Mouse (Mus musculus) hindbrain, postnatal 0 days (tissue): ENCODE results near the gene Cmtm4. TPM values are rescaled to one million over a fixed set of nuclear protein-coding genes. Genes with fewer than 3 reads are reported as not detected.
A peak's percentile ranks its signal among the peaks of the same experiment; 100 is the strongest.
"Not testable (repeated sequence)": the region's sequence is repeated elsewhere in the genome, so short reads cannot be mapped to it uniquely, and the experiment has no call there.

Experiments
- ATAC-seq: fragments of 200-750 bp; cut with Nextera tagmentation; 2 replicates; pipeline ENCODE4 v1.8.0; 2017; ENCODE audit warnings: mild to moderate bottlenecking, moderate TSS enrichment, moderate library complexity
- DNase-seq: peaks from one replicate; pipeline ENCODE4 v3.0.0-alpha.2; 2015; ENCODE audit warnings: low spot score
- H3K27ac ChIP-seq: fragments of 300-500 bp; sonication (generic); 2 replicates; pipeline ENCODE4 v1.5.1; 2014; ENCODE audit warnings: mild to moderate bottlenecking
- H3K27me3 ChIP-seq: fragments of 300-500 bp; sonication (generic); 2 replicates; pipeline ENCODE4 v1.6.1; 2014; ENCODE audit warnings: low read length, mixed read lengths; ENCODE audit not compliant: insufficient read depth
- H3K36me3 ChIP-seq: fragments of 300-500 bp; sonication (generic); 2 replicates; pipeline ENCODE4 v1.6.1; 2014; ENCODE audit warnings: low read length, mixed read lengths; ENCODE audit not compliant: insufficient read depth
- H3K4me1 ChIP-seq: fragments of 300-500 bp; sonication (generic); 2 replicates; pipeline ENCODE4 v1.6.1; 2014; ENCODE audit warnings: antibody characterized with exemption, low read length, mixed read lengths; ENCODE audit not compliant: insufficient read depth
- H3K4me2 ChIP-seq: fragments of 300-500 bp; sonication (generic); 2 replicates; pipeline ENCODE4 v1.6.1; 2014; ENCODE audit warnings: low read depth, mild to moderate bottlenecking, low read length, moderate library complexity, mixed read lengths
- H3K4me3 ChIP-seq: fragments of 300-500 bp; sonication (generic); 2 replicates; pipeline ENCODE4 v1.5.1; 2014; ENCODE audit warnings: low read length
- H3K9ac ChIP-seq: fragments of 300-500 bp; sonication (generic); replicated peaks from 2 replicates; pipeline ENCODE4 v1.6.1; 2014; ENCODE audit warnings: mild to moderate bottlenecking, low read length, moderate library complexity, mixed read lengths
- H3K9me3 ChIP-seq: fragments of 300-500 bp; sonication (generic); 2 replicates; pipeline ENCODE4 v1.6.1; 2016; ENCODE audit warnings: low read length, mixed read lengths
- CTCF ChIP-seq: IDR thresholded peaks from 2 replicates; pipeline ENCODE4 v1.5.1; 2016; ENCODE audit warnings: antibody characterized with exemption, control low read depth, low read depth
- WGBS: fragments of 180-500 bp; shearing (Covaris S2); extraction: QIAGEN DNeasy Blood & Tissue Kit; methylation state at CpG from one replicate; pipeline ENCODE4 v1.1.7; 2014; 5-methylcytosine and 5-hydroxymethylcytosine counted together
- polyA plus RNA-seq: library from polyadenylated mRNA; unstranded; fragments of >200 nt; fragmentation: Nextera tagmentation; extraction: Ambion mirVana; gene quantifications from 2 replicates; pipeline ENCODE4 v1.2.1, GENCODE M21; 2015
- total RNA-seq: library from RNA; depleted of rRNA; stranded (reverse); fragments of >200 nt; gene quantifications from 2 replicates; pipeline ENCODE4 v1.2.3, GENCODE M21; 2014

Cmtm4 gene
- total and polyA plus RNA-seq, 2 experiments from 2014 or later = 2.7 to 38.4 TPM

DNA sequence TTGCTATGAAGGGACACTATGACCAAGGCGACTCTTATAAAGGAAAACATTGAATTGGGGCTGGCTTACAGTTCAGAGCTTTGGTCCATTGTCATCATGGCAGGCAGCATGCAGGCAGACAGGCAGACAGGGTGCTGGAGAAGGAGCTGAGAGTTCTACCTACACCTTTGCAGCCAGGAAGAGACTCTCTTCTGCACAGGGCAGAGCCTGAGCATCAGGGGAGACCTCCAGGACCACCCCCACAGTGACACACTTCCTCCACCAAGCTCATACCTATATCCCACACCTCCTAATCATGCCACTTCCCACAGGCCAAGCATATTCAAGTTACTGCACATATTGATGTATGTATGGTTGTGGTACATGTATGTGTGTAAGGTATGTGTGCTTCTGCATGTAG, 58.8 kb downstream of the Cmtm4 start:
- no peak overlapping the region for H3K4me3 ChIP-seq
- H3K9ac ChIP-seq = no peak overlapping the region
- H3K27me3 ChIP-seq = no peaks in the 10 kb centered on the region
- ATAC-seq = no peak
- H3K27ac ChIP-seq = no peak overlapping the region
- H3K36me3 ChIP-seq = no peaks in the 10 kb centered on the region
- TF ChIP-seq CTCF = no peak
- no peaks in the 10 kb centered on the region for H3K9me3 ChIP-seq
- DNase-seq = no peak
- no peak overlapping the region for H3K4me2 ChIP-seq
- 88% methylated on average over 1 of the region's 1 CpGs for WGBS
- H3K4me1 ChIP-seq = no peaks in the 10 kb centered on the region

DNA sequence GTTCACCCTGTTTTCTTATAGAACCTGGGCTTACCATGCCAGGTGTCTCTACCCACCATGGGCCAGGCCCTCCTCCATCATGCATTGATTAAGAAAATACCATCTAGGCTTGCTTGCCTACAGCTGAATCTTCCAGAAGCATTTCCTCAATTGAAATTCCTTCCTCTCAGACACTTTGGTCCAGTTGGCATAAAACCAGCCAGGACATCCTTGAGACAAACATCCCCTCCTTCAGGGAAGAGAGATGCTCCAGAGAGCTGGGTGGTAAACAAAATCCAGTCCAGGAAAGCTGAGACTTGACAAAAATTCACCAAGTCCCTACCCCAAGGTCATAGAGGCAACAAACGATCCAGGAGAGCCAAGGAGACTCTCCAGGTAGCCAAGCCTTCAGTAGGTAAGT, 61.4 kb downstream of the Cmtm4 start:
- Histone ChIP-seq H3K4me3 (no peak overlapping the region), H3K27me3 (no peaks in the 10 kb centered on the region), H3K36me3 (no peaks in the 10 kb centered on the region), H3K9ac (no peak overlapping the region), H3K4me2 (no peak overlapping the region), H3K27ac (no peak overlapping the region), H3K4me1 (no peaks in the 10 kb centered on the region), H3K9me3 (no peaks in the 10 kb centered on the region)
- DNase-seq (no peak), ATAC-seq (no peak)
- no peak for TF ChIP-seq CTCF
- WGBS = 86% methylated on average over 1 of the region's 1 CpGs

DNA sequence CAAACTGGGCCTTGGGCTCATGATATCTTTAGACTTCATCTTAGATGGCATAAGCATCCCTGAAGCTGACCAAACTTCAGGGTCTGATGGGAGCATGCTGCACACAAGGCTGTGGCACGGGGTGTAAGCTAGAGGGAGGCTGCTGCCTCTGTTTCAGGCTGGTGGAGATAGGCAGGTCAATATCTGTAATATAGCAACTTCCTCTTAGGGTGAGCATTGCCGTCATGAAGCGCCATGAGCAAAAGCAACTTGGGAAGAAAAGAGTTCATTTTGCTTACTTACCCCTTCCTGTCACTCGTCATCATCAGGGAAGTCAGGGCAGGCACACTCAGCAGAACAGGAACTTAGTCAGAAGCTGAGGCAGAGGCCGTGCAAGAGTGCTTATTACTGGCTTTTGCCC, 61.8 kb downstream of the Cmtm4 start:
- Histone ChIP-seq H3K4me3 (no peak overlapping the region), H3K36me3 (no peaks in the 10 kb centered on the region), H3K9ac (no peak overlapping the region), H3K9me3 (no peaks in the 10 kb centered on the region), H3K4me1 (no peaks in the 10 kb centered on the region), H3K27me3 (no peaks in the 10 kb centered on the region), H3K4me2 (no peak overlapping the region), H3K27ac (no peak overlapping the region)
- DNase-seq = no peak
- WGBS = 78% methylated on average over 5 of the region's 5 CpGs
- ATAC-seq = no peak
- TF ChIP-seq CTCF = no peak

DNA sequence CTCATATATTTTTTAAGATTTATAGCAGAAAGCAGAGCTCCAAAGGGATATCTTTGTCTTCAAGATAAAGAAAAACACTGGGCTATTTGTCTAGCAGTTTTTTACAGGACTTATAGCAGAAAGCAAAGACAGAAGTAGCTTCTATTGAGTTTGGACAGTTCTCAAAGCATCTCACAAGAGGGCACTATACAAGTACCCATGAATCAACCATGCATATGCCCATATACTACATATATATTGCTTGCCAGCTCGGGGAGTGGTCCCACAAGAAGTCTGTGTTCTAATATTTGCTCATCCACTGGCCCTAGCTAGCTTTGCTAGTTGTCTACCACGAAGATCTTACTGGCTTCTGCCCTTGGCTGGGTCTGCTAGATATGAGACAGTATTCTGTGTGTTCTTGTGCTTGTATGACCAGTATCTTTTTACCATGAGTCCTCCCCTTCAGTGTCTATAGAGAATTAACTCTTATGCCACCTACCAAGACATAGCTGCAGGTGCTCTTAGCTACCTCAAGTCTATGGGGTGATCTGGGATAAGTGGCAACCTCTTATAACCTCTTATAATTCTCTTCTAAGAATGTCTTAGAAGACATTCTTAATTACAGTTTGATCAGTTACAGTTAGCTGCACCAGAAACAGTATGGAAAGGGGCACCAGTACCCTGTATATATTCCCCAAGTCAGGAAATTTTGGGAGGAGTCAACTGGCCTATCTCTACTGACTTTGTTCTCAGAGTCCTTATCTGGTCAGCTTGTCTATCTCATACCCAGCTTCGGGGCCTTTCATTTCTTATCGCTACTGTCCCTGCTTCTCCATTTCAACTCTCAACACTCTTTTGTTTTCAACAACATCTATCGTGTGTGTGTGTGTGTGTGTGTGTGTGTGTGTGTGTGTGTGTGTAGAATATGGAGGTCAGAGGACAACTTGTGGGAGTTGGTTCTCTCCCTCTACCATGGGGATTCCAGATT, 62.7 kb downstream of the Cmtm4 start:
- Histone ChIP-seq H3K27me3 (no peaks in the 10 kb centered on the region), H3K4me2 (no peak overlapping the region), H3K9ac (no peak overlapping the region), H3K4me3 (no peak overlapping the region), H3K9me3 (no peaks in the 10 kb centered on the region), H3K27ac (no peak overlapping the region), H3K4me1 (no peaks in the 10 kb centered on the region), H3K36me3 (no peaks in the 10 kb centered on the region)
- DNase-seq (no peak), ATAC-seq (no peak)
- WGBS = 78% methylated on average over 5 of the region's 5 CpGs
- TF ChIP-seq CTCF = no peak

DNA sequence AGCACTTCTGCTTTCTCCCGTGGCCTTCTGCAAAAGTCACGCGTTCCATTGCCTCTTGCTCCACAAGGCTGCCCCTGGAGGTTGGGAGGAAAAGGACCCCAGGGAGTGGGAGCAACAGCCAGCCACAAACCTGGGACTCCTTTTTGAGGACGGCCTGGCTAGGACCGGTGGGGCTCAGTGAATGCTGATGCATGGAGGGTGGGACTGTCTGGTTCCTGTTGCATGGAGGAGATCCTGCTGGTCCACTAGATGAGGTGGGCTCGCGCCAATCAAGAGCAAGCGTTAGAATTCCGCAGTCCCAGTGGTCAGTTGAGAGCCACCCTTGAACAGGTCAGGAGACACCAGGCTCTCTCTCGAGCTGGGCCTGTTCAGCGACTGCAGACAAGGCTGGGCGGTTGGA, 73.7 kb downstream of the Cmtm4 start, which contains the start of gene Cmtm2b:
Cmtm2b (plus strand) TSS at position 301 of the 400 bp plus-strand sequence.
- not testable (repeated sequence) for H3K27ac ChIP-seq, H3K36me3 ChIP-seq, H3K9ac ChIP-seq, H3K4me3 ChIP-seq, H3K4me2 ChIP-seq, H3K27me3 ChIP-seq, ATAC-seq, DNase-seq, H3K9me3 ChIP-seq, H3K4me1 ChIP-seq
- WGBS = 94% methylated on average over 12 of the region's 12 CpGs

GRCm38 (mm10) chr8:104321267-104321666, 74.3 kb downstream of the Cmtm4 start, which contains the start of gene Gm11020:
Gene Gm11020, plus strand, starts transcription at chr8:104321567.
- DNase-seq, H3K4me1 ChIP-seq, H3K9ac ChIP-seq, H3K36me3 ChIP-seq, H3K27ac ChIP-seq, H3K4me2 ChIP-seq, H3K27me3 ChIP-seq, H3K4me3 ChIP-seq, H3K9me3 ChIP-seq, ATAC-seq: not testable (repeated sequence)
- 86% methylated on average over 9 of the region's 11 CpGs for WGBS

GRCm38 (mm10) chr8:104313311-104313710, 82.3 kb downstream of the Cmtm4 start:
- H3K36me3 ChIP-seq = no peaks in the 10 kb centered on the region
- no peaks in the 10 kb centered on the region for H3K27me3 ChIP-seq
- no peaks in the 10 kb centered on the region for H3K9me3 ChIP-seq
- peak; percentile 5 for DNase-seq
- TF ChIP-seq CTCF = peak; percentile 39
- 62% methylated on average over 4 of the region's 4 CpGs for WGBS
- H3K4me2 ChIP-seq = no peak overlapping the region
- H3K4me1 ChIP-seq = no peaks in the 10 kb centered on the region
- no peak overlapping the region for H3K4me3 ChIP-seq
- no peak overlapping the region for H3K9ac ChIP-seq
- ATAC-seq = no peak
- no peak overlapping the region for H3K27ac ChIP-seq

DNA sequence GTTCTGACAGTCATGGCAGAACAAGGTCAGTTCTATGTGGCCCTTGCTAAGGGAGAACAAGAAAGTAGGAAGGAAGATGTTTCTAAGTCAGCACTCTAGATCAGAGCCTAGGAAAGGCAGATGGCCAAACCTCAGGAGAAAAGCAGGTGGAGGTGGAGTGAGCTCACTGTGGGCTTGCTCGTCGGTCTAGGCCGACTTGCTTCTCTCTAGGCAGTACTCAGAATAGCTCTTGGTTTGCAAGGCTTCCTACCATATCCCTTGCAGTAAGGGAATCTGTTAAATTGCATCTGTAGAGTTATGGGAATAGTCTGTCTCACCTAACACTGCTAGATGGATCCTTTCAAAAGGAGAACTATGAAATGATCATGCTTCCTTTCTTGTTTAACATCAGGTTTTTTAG, 83.6 kb downstream of the Cmtm4 start:
- H3K4me1 ChIP-seq, ATAC-seq, H3K36me3 ChIP-seq, H3K27ac ChIP-seq, H3K27me3 ChIP-seq, H3K9ac ChIP-seq, H3K9me3 ChIP-seq, DNase-seq, H3K4me3 ChIP-seq, H3K4me2 ChIP-seq: not testable (repeated sequence)
- WGBS = 76% methylated on average over 3 of the region's 3 CpGs

DNA sequence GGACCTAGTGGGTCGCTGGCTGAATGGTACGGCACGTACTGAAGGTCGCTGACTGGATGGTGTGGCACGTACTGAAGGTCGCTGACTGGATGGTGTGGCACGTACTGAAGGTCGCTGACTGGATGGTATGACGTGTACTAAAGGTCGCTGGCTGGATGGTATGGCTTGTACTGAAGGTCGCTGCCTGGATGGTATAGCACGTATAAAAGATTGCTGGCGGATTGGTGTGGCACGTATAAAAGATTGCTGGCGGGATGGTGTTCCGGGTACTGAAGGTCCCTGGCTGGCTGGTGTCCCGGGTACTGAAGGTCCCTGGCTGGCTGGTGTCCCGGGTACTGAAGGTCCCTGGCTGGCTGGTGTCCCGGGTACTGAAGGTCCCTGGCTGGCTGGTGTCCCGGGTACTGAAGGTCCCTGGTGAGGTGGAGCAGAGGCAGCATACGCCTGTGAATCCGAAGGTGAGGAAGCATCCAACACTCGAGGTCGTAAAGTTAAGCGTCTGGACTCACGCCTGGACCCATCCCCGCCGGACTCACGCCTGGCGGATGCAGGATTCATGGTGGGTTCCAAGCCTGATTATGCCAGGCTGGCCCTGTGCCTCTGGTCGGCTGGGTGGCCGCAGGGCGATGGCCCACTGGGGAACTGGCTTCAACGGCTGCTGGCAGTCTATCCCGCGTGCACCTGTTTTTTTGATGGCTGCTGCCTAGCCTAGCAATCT, 86.0 kb downstream of the Cmtm4 start, which contains the start of the genes Gm45711 and Cmtm1:
Gm45711 (minus strand) TSS at position 641 of the 715 bp plus-strand sequence.
Cmtm1 (minus strand) TSS at position 705 of the 715 bp plus-strand sequence.
- not testable (repeated sequence) for H3K27ac ChIP-seq, H3K4me2 ChIP-seq
- 75% methylated on average over 33 of the region's 36 CpGs for WGBS

More for the DNA sequence above, 86.0 kb downstream of the Cmtm4 start, which contains the start of the genes Gm45711 and Cmtm1:
- not testable (repeated sequence) for H3K9me3 ChIP-seq, H3K9ac ChIP-seq, H3K36me3 ChIP-seq, H3K27me3 ChIP-seq, H3K4me1 ChIP-seq, H3K4me3 ChIP-seq
- ATAC-seq (peak; percentile 38), DNase-seq (peak; percentile 61)
